Mouse (Mus musculus): ENCODE data around the gene Gm45713. TPM values are rescaled to one million over a fixed set of nuclear protein-coding genes. Genes with fewer than 3 reads are reported as not detected.

The Gm45713 gene
- polyA plus RNA-seq (2014; fragmentation: Nextera tagmentation; extraction: Ambion mirVana) = 1.2 and 1.4 TPM in 2 replicates

DNA sequence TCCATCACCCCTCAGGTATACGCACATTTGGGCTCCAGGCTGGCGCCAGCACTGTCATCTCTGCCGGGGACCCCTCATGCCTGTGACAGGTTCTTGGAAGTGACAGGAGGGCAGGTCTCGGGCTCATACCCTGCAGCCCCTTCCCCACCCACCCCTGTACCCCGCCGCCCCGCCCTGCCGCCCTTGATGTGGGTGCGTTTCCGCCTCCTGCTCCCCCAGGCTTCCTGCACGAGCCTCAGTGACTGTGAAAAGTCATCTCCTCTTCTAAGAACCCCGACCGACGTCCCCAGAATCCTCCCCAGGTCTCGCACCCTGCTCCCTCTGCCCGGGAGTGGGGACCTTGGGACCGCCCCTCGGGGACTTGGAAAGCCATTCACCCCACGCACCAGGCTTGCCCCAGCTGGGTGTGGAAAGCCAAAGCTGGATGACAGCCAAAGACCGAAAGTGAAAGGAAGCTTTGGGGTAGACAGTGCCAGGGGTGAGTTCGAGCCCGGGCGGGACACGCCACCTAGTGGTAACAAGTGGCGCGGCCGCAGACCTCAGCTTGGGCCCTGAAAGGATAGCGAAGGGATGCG lies at the start of gene Gm45713, which contains the start of gene Flt3l:
Gene Gm45713, minus strand, starts transcription at position 239 of the 575 bp plus-strand sequence.
Gene Flt3l, minus strand, starts transcription at position 440 of the 575 bp plus-strand sequence.
- peak; percentile 96 for DNase-seq
- H3K4me1 ChIP-seq (ENCODE audit: insufficient read depth) = no peaks in the 10 kb centered on the region
- no peak within 1 kb of the TSS for H3K27ac ChIP-seq (ENCODE audit: low read depth)
- peak within 1 kb of the TSS; percentile 45 for H3K9ac ChIP-seq
- peak within 1 kb of the TSS; percentile 42 for H3K4me3 ChIP-seq (ENCODE audit: low read depth, low read length)
- peaks cover 4% of the 10 kb centered on the region; the same call in 1 of the 2 replicates for H3K27me3 ChIP-seq (ENCODE audit: insufficient read depth, low read length)
- 1% methylated on average over 29 of the region's 29 CpGs for WGBS
- ATAC-seq (ENCODE audit: insufficient read depth) = peak; percentile 83
- peak within 1 kb of the TSS; percentile 83 for H3K4me2 ChIP-seq
- no peaks in the 10 kb centered on the region for H3K9me3 ChIP-seq (ENCODE audit: low read depth, low read length)
- peak; percentile 98 for TF ChIP-seq CTCF (IDR thresholded peaks at IDR 0.05; ENCODE audit: low read depth)
- H3K36me3 ChIP-seq (ENCODE audit: insufficient read depth) = no peaks in the 10 kb centered on the region

GRCm38 (mm10) chr7:45183672-45184071 lies 47.6 kb upstream of the Gm45713 start:
- ATAC-seq (ENCODE audit: insufficient read depth) = no peak
- peaks cover 86% of the 10 kb centered on the region for H3K27me3 ChIP-seq (ENCODE audit: insufficient read depth, low read length)
- DNase-seq = no peak
- H3K9me3 ChIP-seq (ENCODE audit: low read depth, low read length) = no peaks in the 10 kb centered on the region
- no peaks in the 10 kb centered on the region for H3K4me1 ChIP-seq (ENCODE audit: insufficient read depth)
- H3K36me3 ChIP-seq (ENCODE audit: insufficient read depth) = no peaks in the 10 kb centered on the region
- no peak overlapping the region for H3K27ac ChIP-seq (ENCODE audit: low read depth)
- WGBS = 64% methylated on average over 7 of the region's 7 CpGs
- no peak overlapping the region for H3K4me2 ChIP-seq
- no peak overlapping the region for H3K4me3 ChIP-seq (ENCODE audit: low read depth, low read length)
- H3K9ac ChIP-seq = no peak overlapping the region
- no peak for TF ChIP-seq CTCF (IDR thresholded peaks at IDR 0.05; ENCODE audit: low read depth)

DNA sequence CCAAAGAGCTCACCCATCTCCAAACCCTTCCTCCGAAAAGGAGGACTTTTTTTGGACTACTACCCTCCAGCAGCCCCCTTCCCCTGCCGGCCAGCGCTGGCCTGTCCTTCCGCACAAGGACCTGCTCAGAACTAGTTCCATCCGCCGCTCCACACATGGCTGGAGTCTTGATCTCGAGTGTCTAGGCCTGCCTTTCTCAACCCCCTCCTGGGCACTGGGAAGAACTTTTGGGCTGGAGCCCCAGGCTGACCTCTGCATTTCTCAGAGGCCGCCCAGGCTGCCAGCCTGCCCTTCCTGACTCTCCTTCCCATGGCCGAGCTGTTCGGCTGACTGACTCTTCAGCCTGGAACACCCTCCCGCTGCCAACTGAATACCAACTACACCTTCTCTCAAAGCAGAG lies 46.6 kb upstream of the Gm45713 start:
- Histone ChIP-seq H3K27me3 (ENCODE audit: insufficient read depth, low read length) (peaks cover 94% of the 10 kb centered on the region), H3K4me1 (ENCODE audit: insufficient read depth) (no peaks in the 10 kb centered on the region), H3K9ac (peak overlapping the region; percentile 28), H3K4me3 (ENCODE audit: low read depth, low read length) (peak overlapping the region; percentile 30), H3K36me3 (ENCODE audit: insufficient read depth) (no peaks in the 10 kb centered on the region), H3K4me2 (peak overlapping the region; percentile 61), H3K9me3 (ENCODE audit: low read depth, low read length) (no peaks in the 10 kb centered on the region), H3K27ac (ENCODE audit: low read depth) (no peak overlapping the region)
- DNase-seq (no peak), ATAC-seq (ENCODE audit: insufficient read depth) (peak; percentile 48; the same call in 1 of the 2 replicates)
- TF ChIP-seq CTCF (IDR thresholded peaks at IDR 0.05; ENCODE audit: low read depth) = peak; percentile 26; the same call in 1 of the 2 replicates
- WGBS = 14% methylated on average over 11 of the region's 11 CpGs

DNA sequence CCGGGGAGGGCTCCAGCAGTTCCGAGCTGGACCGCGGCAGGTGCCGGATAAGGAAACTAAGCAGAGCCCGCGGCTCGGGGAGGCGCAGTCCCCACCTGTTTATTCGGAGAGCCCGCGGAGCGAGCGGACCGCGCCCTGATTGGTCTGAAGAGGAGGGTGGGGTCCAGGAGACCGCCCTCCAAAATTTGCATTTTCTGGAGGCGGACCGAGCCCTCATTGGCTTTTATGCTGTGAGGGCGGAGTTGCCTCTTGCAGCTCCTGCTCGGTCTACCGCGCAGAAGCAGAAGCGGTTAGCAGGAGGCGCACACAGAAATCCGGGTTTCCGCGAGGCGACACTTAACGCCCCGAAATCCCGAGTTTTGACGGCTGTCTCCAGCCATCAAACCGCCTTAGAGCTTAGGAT lies 46.2 kb upstream of the Gm45713 start:
- DNase-seq = peak; percentile 96
- TF ChIP-seq CTCF (IDR thresholded peaks at IDR 0.05; ENCODE audit: low read depth) = no peak
- H3K27ac ChIP-seq (ENCODE audit: low read depth) = no peak overlapping the region
- ATAC-seq (ENCODE audit: insufficient read depth) = peak; percentile 95
- H3K4me2 ChIP-seq = peak overlapping the region; percentile 61
- H3K4me1 ChIP-seq (ENCODE audit: insufficient read depth) = no peaks in the 10 kb centered on the region
- H3K36me3 ChIP-seq (ENCODE audit: insufficient read depth) = no peaks in the 10 kb centered on the region
- peak overlapping the region; percentile 28 for H3K9ac ChIP-seq
- WGBS = under 1% methylated on average over 34 of the region's 34 CpGs
- H3K9me3 ChIP-seq (ENCODE audit: low read depth, low read length) = no peaks in the 10 kb centered on the region
- peak overlapping the region; percentile 30 for H3K4me3 ChIP-seq (ENCODE audit: low read depth, low read length)
- peaks cover 98% of the 10 kb centered on the region for H3K27me3 ChIP-seq (ENCODE audit: insufficient read depth, low read length)

GRCm38 (mm10) chr7:45181540-45181939 lies 45.5 kb upstream of the Gm45713 start:
- Histone ChIP-seq H3K27me3 (ENCODE audit: insufficient read depth, low read length) (peaks cover 98% of the 10 kb centered on the region), H3K4me3 (ENCODE audit: low read depth, low read length) (0 out of 2 replicates have a peak overlapping the region, but pooled peaks have one; percentile 8), H3K9ac (no peak overlapping the region), H3K4me1 (ENCODE audit: insufficient read depth) (no peaks in the 10 kb centered on the region), H3K27ac (ENCODE audit: low read depth) (no peak overlapping the region), H3K9me3 (ENCODE audit: low read depth, low read length) (no peaks in the 10 kb centered on the region), H3K36me3 (ENCODE audit: insufficient read depth) (no peaks in the 10 kb centered on the region), H3K4me2 (peak overlapping the region; percentile 61; the same call in 1 of the 2 replicates)
- ATAC-seq (ENCODE audit: insufficient read depth) (peak; percentile 2; the same call in 1 of the 2 replicates), DNase-seq (no peak)
- 6% methylated on average over 35 of the region's 35 CpGs for WGBS
- no peak for TF ChIP-seq CTCF (IDR thresholded peaks at IDR 0.05; ENCODE audit: low read depth)

- Histone ChIP-seq H3K9me3 (ENCODE audit: low read depth, low read length) (no peaks in the 10 kb centered on the region), H3K4me1 (ENCODE audit: insufficient read depth) (no peaks in the 10 kb centered on the region), H3K36me3 (ENCODE audit: insufficient read depth) (no peaks in the 10 kb centered on the region), H3K4me3 (ENCODE audit: low read depth, low read length) (0 out of 2 replicates have a peak within 1 kb of the TSS, but pooled peaks have one; percentile 8), H3K4me2 (peak within 1 kb of the TSS; percentile 61; the same call in 1 of the 2 replicates), H3K27me3 (ENCODE audit: insufficient read depth, low read length) (peaks cover 98% of the 10 kb centered on the region), H3K9ac (no peak within 1 kb of the TSS), H3K27ac (ENCODE audit: low read depth) (no peak within 1 kb of the TSS)
- no peak for TF ChIP-seq CTCF (IDR thresholded peaks at IDR 0.05; ENCODE audit: low read depth)
- DNase-seq (no peak), ATAC-seq (ENCODE audit: insufficient read depth) (no peak)
- 19% methylated on average over 20 of the region's 20 CpGs for WGBS
These were observed 45.0 kb upstream of the Gm45713 start, which contains the start of gene Pth2 for GRCm38 (mm10) chr7:45180896-45181477. Gene Pth2 (plus strand): TSS chr7:45180995.

GRCm38 (mm10) chr7:45179469-45179868 lies 43.4 kb upstream of the Gm45713 start, which contains the start of gene Gfy:
Gene Gfy (minus strand): TSS chr7:45179569.
- H3K27ac ChIP-seq (ENCODE audit: low read depth) = no peak within 1 kb of the TSS
- no peak within 1 kb of the TSS for H3K9ac ChIP-seq
- ATAC-seq (ENCODE audit: insufficient read depth) (no peak), DNase-seq (no peak)
- H3K4me2 ChIP-seq = no peak within 1 kb of the TSS
- H3K4me1 ChIP-seq (ENCODE audit: insufficient read depth) = no peaks in the 10 kb centered on the region
- H3K9me3 ChIP-seq (ENCODE audit: low read depth, low read length) = no peaks in the 10 kb centered on the region
- no peaks in the 10 kb centered on the region for H3K36me3 ChIP-seq (ENCODE audit: insufficient read depth)
- 22% methylated on average over 7 of the region's 7 CpGs for WGBS
- peaks cover 100% of the 10 kb centered on the region for H3K27me3 ChIP-seq (ENCODE audit: insufficient read depth, low read length)
- H3K4me3 ChIP-seq (ENCODE audit: low read depth, low read length) = no peak within 1 kb of the TSS
- TF ChIP-seq CTCF (IDR thresholded peaks at IDR 0.05; ENCODE audit: low read depth) = no peak
